Mouse (Mus musculus) layer of hippocampus, adult 11-12 months (tissue): Measurements from ENCODE around the gene Tmem135.

Experiments
- DNase-seq: peaks from one replicate; pipeline ENCODE4 v3.0.0; 2022; ENCODE audit warnings: low spot score

The Tmem135 gene

GRCm38 (mm10) chr7:89248135-89248850, 155.7 kb downstream of the Tmem135 start:
- no peak for DNase-seq

GRCm38 (mm10) chr7:89247012-89247710, 156.9 kb downstream of the Tmem135 start:
- no peak for DNase-seq

DNA sequence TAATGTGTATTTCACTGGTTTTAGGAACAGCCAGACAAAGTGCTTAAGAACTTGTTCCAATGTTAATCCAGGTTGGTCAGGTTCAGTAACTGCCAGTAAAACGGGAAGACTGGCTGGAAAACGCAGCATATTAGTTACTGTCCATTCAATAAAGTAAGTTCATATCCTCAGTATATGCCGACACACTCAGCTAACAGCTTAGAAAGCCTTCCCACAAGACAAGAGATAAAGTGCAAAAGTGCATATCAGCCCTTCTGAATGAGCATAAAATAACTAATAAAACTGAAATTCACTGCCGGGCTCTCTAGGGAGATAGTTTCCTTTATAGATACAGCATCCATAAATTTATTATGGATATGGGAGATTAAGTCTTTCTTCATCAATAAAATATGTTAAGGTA, 161.5 kb downstream of the Tmem135 start:
- no peak for DNase-seq

DNA sequence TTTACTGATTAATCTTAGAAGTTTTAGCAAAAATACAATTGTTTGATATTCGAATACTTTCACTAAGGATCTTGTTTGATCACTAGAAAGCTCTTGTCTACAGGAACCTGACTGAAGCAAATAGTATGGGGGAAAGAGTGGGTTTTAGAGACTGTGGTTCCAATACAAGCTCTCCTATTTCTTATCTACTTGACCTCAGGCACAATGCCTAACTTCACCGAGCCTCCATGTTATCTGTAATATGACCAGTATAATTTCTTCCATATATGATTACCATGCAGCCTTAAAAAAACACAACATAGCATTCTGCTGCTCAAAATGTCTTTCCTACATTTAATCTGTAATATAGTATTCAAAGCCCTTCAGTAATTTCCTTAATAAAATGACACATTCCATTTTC, 161.9 kb downstream of the Tmem135 start:
- no peak for DNase-seq

DNA sequence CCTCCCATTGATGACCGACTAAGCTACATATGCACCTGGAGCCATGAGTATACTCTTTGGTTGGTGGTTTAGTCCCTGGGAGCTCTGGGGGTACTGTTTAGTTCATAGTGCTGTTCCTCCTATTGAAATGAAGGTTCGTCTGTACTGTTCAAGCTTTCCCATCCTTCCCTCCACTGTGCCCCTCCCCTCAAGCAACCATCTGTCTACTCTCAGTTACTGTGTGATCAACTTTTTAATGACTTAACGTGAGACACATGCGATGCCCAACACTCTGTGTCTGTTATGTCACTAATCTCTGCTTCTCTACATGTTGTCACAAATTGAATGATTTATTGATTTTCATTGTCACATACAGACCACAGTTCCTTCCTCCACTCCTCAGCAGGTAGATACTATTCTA, 164.4 kb downstream of the Tmem135 start:
- no peak for DNase-seq

- no peak for DNase-seq
These were observed 167.4 kb downstream of the Tmem135 start for GRCm38 (mm10) chr7:89236592-89236991.

- no peak for DNase-seq
These were observed 168.0 kb downstream of the Tmem135 start for GRCm38 (mm10) chr7:89235974-89236507.

- no peak for DNase-seq
These were observed 171.4 kb downstream of the Tmem135 start for GRCm38 (mm10) chr7:89232499-89233145.

- DNase-seq, result no peak
These were observed 172.7 kb downstream of the Tmem135 start for GRCm38 (mm10) chr7:89231200-89231790.

- no peak for DNase-seq
These were observed 181.4 kb downstream of the Tmem135 start for GRCm38 (mm10) chr7:89222609-89223008.

DNA sequence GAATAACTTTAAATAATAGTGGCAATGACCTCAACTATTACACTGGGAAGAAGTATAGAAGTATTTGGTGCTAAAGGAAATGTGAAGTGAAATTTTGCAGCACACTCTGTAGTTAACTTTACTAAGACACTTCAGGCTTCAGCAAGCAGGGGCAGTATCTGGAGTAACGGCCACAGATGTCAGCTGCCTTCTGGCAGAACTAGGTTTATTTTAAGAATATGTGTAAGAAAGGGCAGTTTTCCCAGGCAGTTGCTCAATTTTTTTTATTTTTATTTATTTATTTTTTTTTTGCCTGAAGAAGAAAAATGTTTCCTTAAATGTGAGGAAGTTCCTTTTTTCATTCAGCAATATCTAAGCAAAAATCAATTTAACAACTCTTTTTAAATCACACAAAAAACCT, 187.4 kb downstream of the Tmem135 start:
- DNase-seq, result no peak

DNA sequence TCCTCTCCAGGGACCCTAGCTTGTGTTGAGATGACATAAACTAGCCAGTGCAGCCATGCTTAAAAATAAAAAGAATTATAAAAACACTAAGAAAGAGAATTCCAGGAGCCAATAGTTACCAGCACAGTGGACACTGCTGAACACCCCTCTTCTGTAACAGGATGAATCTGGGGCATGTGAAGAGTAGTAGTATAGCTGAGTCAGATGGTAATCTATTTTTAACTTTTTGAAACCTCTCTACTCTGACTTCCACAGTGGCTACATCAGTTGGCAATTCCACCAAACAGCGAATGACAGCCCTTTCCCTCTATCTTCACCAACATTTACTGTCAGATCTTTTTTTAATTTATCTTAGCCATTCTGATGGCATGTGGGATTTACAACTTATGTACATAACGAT, 187.9 kb downstream of the Tmem135 start:
- no peak for DNase-seq

DNA sequence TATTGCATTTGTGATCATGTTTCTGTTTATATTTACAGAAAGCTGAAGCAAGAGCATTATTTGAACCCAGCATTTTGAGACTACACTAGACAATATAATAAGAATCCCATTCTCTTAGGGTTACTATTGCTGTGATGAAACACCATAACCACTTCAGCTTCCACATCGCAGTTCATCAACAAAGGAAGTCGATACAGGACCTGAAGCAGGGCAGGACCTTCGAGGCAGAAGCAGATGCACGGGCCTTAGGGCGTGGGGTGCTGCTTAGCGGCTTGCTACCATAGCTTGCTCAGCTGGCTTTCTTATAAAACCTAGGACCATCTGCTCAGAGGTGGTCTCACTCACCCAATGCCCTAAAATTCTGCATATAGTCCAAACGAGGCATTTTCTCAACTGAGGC, 188.3 kb downstream of the Tmem135 start:
- no peak for DNase-seq

GRCm38 (mm10) chr7:89210506-89210905, 193.5 kb downstream of the Tmem135 start:
- no peak for DNase-seq

DNA sequence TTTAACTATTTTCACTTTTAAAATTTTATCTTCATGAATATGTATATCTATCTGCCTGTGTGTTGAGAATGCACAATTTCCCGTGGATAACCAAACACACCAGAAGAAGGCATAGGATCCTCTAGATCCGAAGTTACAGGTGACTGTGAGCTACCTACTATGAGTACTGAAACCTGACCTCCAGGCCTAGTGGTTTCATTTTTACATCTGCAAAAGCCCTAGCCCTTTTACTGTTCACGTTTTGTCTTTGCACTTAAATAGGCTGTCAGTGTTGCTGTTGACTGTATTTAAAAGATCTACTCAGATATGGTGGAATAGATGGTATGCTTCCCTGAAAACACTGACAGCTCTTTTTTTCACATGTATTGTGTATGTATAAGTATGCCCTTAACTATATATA, 197.9 kb downstream of the Tmem135 start:
- DNase-seq, result no peak

DNA sequence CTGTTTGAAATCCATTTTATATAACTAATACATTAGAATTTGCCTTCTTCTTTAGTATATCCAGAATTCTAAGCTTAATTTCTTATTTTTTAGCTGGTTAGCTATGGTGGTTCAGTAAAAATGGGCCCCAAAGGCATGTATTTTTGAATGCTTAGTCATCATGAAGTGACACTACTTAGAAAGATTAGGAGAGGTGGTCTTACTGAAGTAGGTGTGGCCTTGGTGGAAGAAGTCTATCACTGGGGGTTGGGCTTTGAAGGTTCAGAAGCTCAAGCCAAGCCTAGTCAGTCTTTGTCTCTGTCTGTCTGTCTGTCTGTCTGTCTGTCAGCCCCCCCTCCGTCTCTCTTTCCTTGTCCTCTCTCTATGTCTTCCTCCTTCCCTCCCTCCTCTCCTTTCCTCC, 198.6 kb downstream of the Tmem135 start:
- DNase-seq, result no peak

GRCm38 (mm10) chr7:89203144-89203543, 200.9 kb downstream of the Tmem135 start:
- DNase-seq, result no peak

- DNase-seq, result no peak
These were observed 202.1 kb downstream of the Tmem135 start for GRCm38 (mm10) chr7:89201954-89202353.

DNA sequence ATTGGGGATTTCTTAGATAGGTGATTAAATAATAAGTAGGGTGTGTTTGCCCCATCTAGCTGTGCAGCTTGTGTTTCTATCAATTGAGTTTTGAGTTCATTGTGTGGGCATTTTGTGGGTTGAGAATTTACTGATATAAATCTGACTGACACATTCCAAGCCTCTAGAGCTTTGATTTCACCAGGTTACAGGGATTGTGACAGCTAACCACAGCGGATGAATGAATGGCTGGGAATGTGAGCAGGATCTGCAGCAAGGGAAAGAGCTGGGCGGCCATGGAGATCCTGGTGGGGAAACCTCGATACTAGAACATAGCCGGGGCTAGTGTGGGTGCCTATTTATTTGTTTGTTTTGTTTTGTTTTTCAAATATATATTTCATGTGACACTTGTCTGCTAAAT, 205.5 kb downstream of the Tmem135 start:
- DNase-seq, result no peak

DNA sequence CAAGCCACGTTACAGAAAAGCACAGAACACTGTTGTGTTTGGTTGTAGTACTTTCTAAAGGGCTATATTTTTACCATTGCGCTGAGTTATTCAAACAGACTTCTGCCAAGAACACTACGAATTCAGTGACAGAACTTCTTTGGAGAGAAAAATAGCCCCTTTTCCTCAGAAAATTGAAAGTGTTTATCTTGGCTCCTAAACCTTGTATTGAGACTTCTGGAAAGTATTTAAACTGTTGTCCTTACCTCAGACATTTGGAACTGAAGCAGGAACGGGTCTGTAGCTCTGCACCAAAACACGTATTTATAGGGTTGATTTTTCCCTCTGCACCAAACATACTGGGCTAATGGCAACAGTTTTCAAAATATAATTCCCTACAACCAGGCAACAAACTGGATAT, 210.6 kb downstream of the Tmem135 start:
- no peak for DNase-seq

- DNase-seq, result no peak
These were observed 220.1 kb downstream of the Tmem135 start for GRCm38 (mm10) chr7:89183928-89184327.

DNA sequence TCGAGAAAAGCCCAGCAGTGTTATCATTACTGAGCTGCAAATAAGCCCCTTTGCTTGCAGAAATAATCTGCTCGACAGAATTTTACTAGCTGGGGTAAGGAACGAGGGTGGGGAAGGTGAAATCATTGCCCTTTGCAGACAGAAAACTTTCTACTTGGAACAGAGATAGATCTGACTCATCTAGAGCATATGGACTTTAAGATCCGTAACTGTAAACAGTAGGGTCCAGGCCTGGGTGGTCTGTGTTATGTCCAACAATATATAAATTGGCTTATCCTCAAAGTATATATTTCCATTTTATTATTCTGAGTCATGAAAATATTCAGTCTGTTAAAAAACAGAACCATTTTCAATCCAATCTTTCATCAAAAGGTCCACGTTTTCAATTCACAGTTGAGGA, 221.1 kb downstream of the Tmem135 start:
- no peak for DNase-seq

DNA sequence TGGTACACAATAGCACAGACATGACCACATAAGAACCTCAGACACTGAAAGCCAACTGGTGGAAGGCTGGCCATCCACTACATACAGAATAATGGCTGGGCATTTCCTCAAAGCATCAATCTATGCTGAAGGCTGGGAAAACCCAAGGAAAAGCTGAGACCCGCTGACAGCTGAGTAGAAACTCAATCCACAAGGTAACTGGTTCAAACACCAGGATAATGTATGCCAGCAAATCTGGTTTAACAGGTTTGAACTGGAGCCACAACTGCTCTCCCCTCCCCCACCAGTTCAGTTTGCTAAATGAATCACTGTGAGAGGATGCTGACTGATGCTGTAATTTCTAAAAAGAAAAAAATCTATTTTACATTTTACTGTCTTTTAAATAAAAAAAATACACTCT, 222.7 kb downstream of the Tmem135 start:
- no peak for DNase-seq
